Comparison of ENCODE assay signal across 9 mouse cellular contexts in genomic region chr10:81377362-81377664, GRCm38 (mm10). TPM values are rescaled to one million over a fixed set of nuclear protein-coding genes. Genes with fewer than 3 reads are reported as not detected.
DNase-seq lines count a peak whose midpoint lies in the region; ATAC-seq and TF ChIP-seq lines count a peak whose summit lies in the region.
"Had no signal": no experiment of that assay in that cellular context is flagged by ENCODE, and none has a peak within 500 bp of the region (broad histone marks: within the 10 kb centered on the region; RNA-seq: fewer than 3 reads in every experiment).

No protein-coding gene starts in this region.

- no peak for ATAC-seq in heart, embryonic 16.5 days (replicated peaks; ENCODE audit: extremely low read depth, insufficient read depth, low FRiP score)
- no peak for ATAC-seq in hindbrain, embryonic 11.5 days (ENCODE audit: low FRiP score)
- no peak for ATAC-seq in midbrain, embryonic 11.5 days (ENCODE audit: low FRiP score)

- peak overlapping the region; percentile 17 for H3K27ac ChIP-seq in heart, embryonic 16.5 days (ENCODE audit: low read length)
- peak overlapping the region; percentile 47; the same call in 1 of the 2 replicates for H3K27ac ChIP-seq in MEL (ENCODE audit: control insufficient read depth, low read depth, low read length)
- H3K27ac ChIP-seq in hindbrain, embryonic 11.5 days (ENCODE audit: low read depth, low read length): no peak overlapping the region
- no peak overlapping the region for H3K27ac ChIP-seq in midbrain, embryonic 11.5 days (ENCODE audit: low read depth, low read length)

- H3K79me2 ChIP-seq in MEL (ENCODE audit: control insufficient read depth, insufficient read depth, low read length, poor library complexity): peaks cover 35% of the 10 kb centered on the region

- no peak for TF ChIP-seq CTCF in MEL (IDR thresholded peaks at IDR 0.05 in 2 of 3, conservative IDR thresholded peaks at IDR 0.05 in 1 of 3; ENCODE audit: control insufficient read depth in 1 of 3, insufficient read depth in 1 of 3, low read depth in 2 of 3, low read length in 3 of 3, poor library complexity in 1 of 3, severe bottlenecking in 1 of 3)

- intact Hi-C loops in heart, postnatal 36 days (cut with DNase I): no loop called here

- 45% methylated on average over 2 of the region's 2 CpGs for WGBS in heart, embryonic 16.5 days
- 73% methylated on average over 2 of the region's 2 CpGs for WGBS in hindbrain, embryonic 11.5 days
- 74% methylated on average over 2 of the region's 2 CpGs for WGBS in midbrain, embryonic 11.5 days

- no peaks in the 10 kb centered on the region for H3K27me3 ChIP-seq in heart, embryonic 16.5 days (ENCODE audit: control insufficient read depth, insufficient read depth, low read length)
- H3K27me3 ChIP-seq in MEL (ENCODE audit: control insufficient read depth in 1 of 2, insufficient read depth in 2 of 2, low read length in 2 of 2): no peaks in the 10 kb centered on the region
- H3K27me3 ChIP-seq in hindbrain, embryonic 11.5 days (ENCODE audit: control insufficient read depth, insufficient read depth, low read length): no peaks in the 10 kb centered on the region
- no peaks in the 10 kb centered on the region for H3K27me3 ChIP-seq in midbrain, embryonic 11.5 days (ENCODE audit: control insufficient read depth, insufficient read depth, low read length)

- peak overlapping the region; percentile 95 for H3K9ac ChIP-seq in heart, embryonic 16.5 days (ENCODE audit: low read length)
- H3K9ac ChIP-seq in MEL (ENCODE audit: control insufficient read depth, low read depth, low read length, poor library complexity, severe bottlenecking): peak overlapping the region; percentile 89
- H3K9ac ChIP-seq in hindbrain, embryonic 11.5 days (ENCODE audit: low read depth, low read length): peak overlapping the region; percentile 91
- H3K9ac ChIP-seq in midbrain, embryonic 11.5 days (ENCODE audit: low read length): peak overlapping the region; percentile 96

- TF ChIP-seq EP300 in MEL (IDR thresholded peaks at IDR 0.05; ENCODE audit: low read depth in 1 of 2, low read length in 2 of 2): no peak

- H3K4me3 ChIP-seq in heart, embryonic 16.5 days (ENCODE audit: low read length): peak overlapping the region; percentile 86
- peak overlapping the region; percentile 81 to 99 for H3K4me3 ChIP-seq in MEL (ENCODE audit: control insufficient read depth in 1 of 2, insufficient read depth in 1 of 2, low read depth in 2 of 2, low read length in 2 of 2)
- peak overlapping the region; percentile 91 for H3K4me3 ChIP-seq in hindbrain, embryonic 11.5 days (ENCODE audit: low read depth, low read length)
- H3K4me3 ChIP-seq in midbrain, embryonic 11.5 days (ENCODE audit: low read depth, low read length): peak overlapping the region; percentile 86

- no peak for DNase-seq in heart, postnatal 36 days
- DNase-seq in MEL (ENCODE audit: low read depth, low spot score): no peak
- no peak for DNase-seq in hindbrain, embryonic 11.5 days (ENCODE audit: low spot score)
- no peak for DNase-seq in midbrain, embryonic 11.5 days (ENCODE audit: low spot score, missing footprints)
- DNase-seq in retina, embryonic 14.5 days (ENCODE audit: low spot score): no peak
- no peak for DNase-seq in layer of hippocampus, postnatal 10 days (ENCODE audit: low spot score in 2 of 2)
- DNase-seq in embryo, embryonic 10.5 days (ENCODE audit: low spot score): no peak
- DNase-seq: gastrocnemius, postnatal 14 days had no signal

- H3K36me3 ChIP-seq in heart, embryonic 16.5 days (ENCODE audit: control insufficient read depth, insufficient read depth): peaks cover 7% of the 10 kb centered on the region
- H3K36me3 ChIP-seq in MEL (ENCODE audit: control insufficient read depth in 1 of 2, insufficient read depth in 2 of 2, low read length in 2 of 2): peaks cover 5 to 34% of the 10 kb centered on the region in 2 experiments
- H3K36me3 ChIP-seq in hindbrain, embryonic 11.5 days (ENCODE audit: control insufficient read depth, insufficient read depth, low read length): 0 out of 2 replicates have a peak, but pooled peaks cover 7% of the 10 kb centered on the region
- peaks cover 6% of the 10 kb centered on the region for H3K36me3 ChIP-seq in midbrain, embryonic 11.5 days (ENCODE audit: control insufficient read depth, insufficient read depth, low read length)

- H3K4me1 ChIP-seq in heart, embryonic 16.5 days (ENCODE audit: control insufficient read depth, insufficient read depth, low read length): peaks cover 23% of the 10 kb centered on the region
- H3K4me1 ChIP-seq in MEL (ENCODE audit: control insufficient read depth in 1 of 2, insufficient read depth in 2 of 2, low read length in 2 of 2): peaks cover 24 to 39% of the 10 kb centered on the region in 2 experiments
- peaks cover 13% of the 10 kb centered on the region for H3K4me1 ChIP-seq in hindbrain, embryonic 11.5 days (replicated peaks; ENCODE audit: control insufficient read depth, insufficient read depth, low read length)
- H3K4me1 ChIP-seq in midbrain, embryonic 11.5 days (ENCODE audit: control insufficient read depth, insufficient read depth, low read length): peaks cover 18% of the 10 kb centered on the region

- no peaks in the 10 kb centered on the region for H3K9me3 ChIP-seq in heart, embryonic 16.5 days (replicated peaks; ENCODE audit: control insufficient read depth, low read length)
- H3K9me3 ChIP-seq in MEL (replicated peaks; ENCODE audit: insufficient read depth, low read length): no peaks in the 10 kb centered on the region
- no peaks in the 10 kb centered on the region for H3K9me3 ChIP-seq in hindbrain, embryonic 11.5 days (ENCODE audit: control insufficient read depth, low read length)
- H3K9me3 ChIP-seq in midbrain, embryonic 11.5 days (ENCODE audit: control insufficient read depth, low read length): no peaks in the 10 kb centered on the region

- no peak for TF ChIP-seq POLR2A in MEL (IDR thresholded peaks at IDR 0.05; ENCODE audit: control insufficient read depth in 1 of 2, insufficient read depth in 1 of 2, low read depth in 1 of 2, low read length in 2 of 2, poor library complexity in 1 of 2)

- TF ChIP-seq RAD21 in MEL (IDR thresholded peaks at IDR 0.05; ENCODE audit: low read depth, low read length): no peak

- peak overlapping the region; percentile 82 for H3K4me2 ChIP-seq in heart, embryonic 16.5 days (ENCODE audit: low read depth, low read length)
- peak overlapping the region; percentile 85 for H3K4me2 ChIP-seq in hindbrain, embryonic 11.5 days (replicated peaks; ENCODE audit: low read depth, low read length)
- peak overlapping the region; percentile 88 for H3K4me2 ChIP-seq in midbrain, embryonic 11.5 days

RNA-seq across cellular contexts. Expression of gene Fzr1, which starts 1.0 kb away (rescaled TPM):
- 74.6 and 82.8 TPM in 2 replicates for polyA plus RNA-seq in heart, embryonic 16.5 days (2015; fragmentation: Nextera tagmentation; extraction: Ambion mirVana)
- total RNA-seq in heart, postnatal 36 days (2021): 10 to 100 TPM; 27.8 to 29.4 TPM
- total RNA-seq in MEL (2012; rRNA removed): 20.7 and 24.7 TPM in 2 replicates
- 100 to 1,000 TPM in 1 of 2 experiments, not detected in 1; 115 TPM for polyA plus RNA-seq in MEL (2012; ENCODE audit: insufficient read depth in 1 of 2, insufficient read length in 2 of 2, low read depth in 1 of 2, low replicate concordance in 2 of 2, missing spikeins in 1 of 2)
- 83.0 and 92.1 TPM in 2 replicates for polyA plus RNA-seq in hindbrain, embryonic 11.5 days (2014; fragmentation: Nextera tagmentation; extraction: Ambion mirVana)
- polyA plus RNA-seq in midbrain, embryonic 11.5 days (2014; fragmentation: Nextera tagmentation; extraction: Ambion mirVana): 94.3 and 104 TPM in 2 replicates
- total RNA-seq in layer of hippocampus, postnatal 10 days (2021): 10 to 100 TPM; 81.2 to 85.2 TPM

RNA-seq across cellular contexts. Expression of gene Dohh, which starts 6.9 kb away (rescaled TPM):
- polyA plus RNA-seq in heart, embryonic 16.5 days (2015; fragmentation: Nextera tagmentation; extraction: Ambion mirVana): 83.4 and 86.2 TPM in 2 replicates
- 10 to 100 TPM; 50.3 to 52.2 TPM for total RNA-seq in heart, postnatal 36 days (2021)
- total RNA-seq in MEL (2012; rRNA removed): 153 and 157 TPM in 2 replicates
- polyA plus RNA-seq in MEL (2012; ENCODE audit: insufficient read depth in 1 of 2, insufficient read length in 2 of 2, low read depth in 1 of 2, low replicate concordance in 2 of 2, missing spikeins in 1 of 2): 100 to 1,000 TPM in 1 of 2 experiments, not detected in 1; 145 TPM
- 44.8 and 52.6 TPM in 2 replicates for polyA plus RNA-seq in hindbrain, embryonic 11.5 days (2014; fragmentation: Nextera tagmentation; extraction: Ambion mirVana)
- polyA plus RNA-seq in midbrain, embryonic 11.5 days (2014; fragmentation: Nextera tagmentation; extraction: Ambion mirVana): 43.3 and 53.7 TPM in 2 replicates
- total RNA-seq in layer of hippocampus, postnatal 10 days (2021): 10 to 100 TPM; 72.0 to 77.3 TPM

RNA-seq across cellular contexts. Expression of gene Gm48551, which starts 7.0 kb away (rescaled TPM):
- polyA plus RNA-seq in heart, embryonic 16.5 days (2015; fragmentation: Nextera tagmentation; extraction: Ambion mirVana): 2.1 and 2.6 TPM in 2 replicates
- 1 to 10 TPM; 1.1 to 2.0 TPM for total RNA-seq in heart, postnatal 36 days (2021)
- total RNA-seq in MEL (2012; rRNA removed): 0.46 and 0.62 TPM in 2 replicates
- polyA plus RNA-seq in MEL (2012; ENCODE audit: insufficient read depth in 1 of 2, insufficient read length in 2 of 2, low read depth in 1 of 2, low replicate concordance in 2 of 2, missing spikeins in 1 of 2): 1 to 10 TPM in 1 of 2 experiments, not detected in 1; 2.6 TPM
- 2.2 and 3.2 TPM in 2 replicates for polyA plus RNA-seq in hindbrain, embryonic 11.5 days (2014; fragmentation: Nextera tagmentation; extraction: Ambion mirVana)
- polyA plus RNA-seq in midbrain, embryonic 11.5 days (2014; fragmentation: Nextera tagmentation; extraction: Ambion mirVana): 2.7 and 2.9 TPM in 2 replicates
- 1 to 10 TPM; 2.3 to 4.5 TPM for total RNA-seq in layer of hippocampus, postnatal 10 days (2021)

RNA-seq across cellular contexts. Expression of gene Gm48552, which starts 11.5 kb away (rescaled TPM):
- 0.55 and 0.83 TPM in 2 replicates for polyA plus RNA-seq in heart, embryonic 16.5 days (2015; fragmentation: Nextera tagmentation; extraction: Ambion mirVana)
- total RNA-seq in heart, postnatal 36 days (2021): under 1 TPM in 1 of 2 experiments, not detected in 1; 0.62 TPM
- total RNA-seq in MEL (2012; rRNA removed): 0.49 and 0.89 TPM in 2 replicates
- 1 to 10 TPM in 1 of 2 experiments, not detected in 1; 1.2 TPM for polyA plus RNA-seq in MEL (2012; ENCODE audit: insufficient read depth in 1 of 2, insufficient read length in 2 of 2, low read depth in 1 of 2, low replicate concordance in 2 of 2, missing spikeins in 1 of 2)
- polyA plus RNA-seq in hindbrain, embryonic 11.5 days (2014; fragmentation: Nextera tagmentation; extraction: Ambion mirVana): 0.49 and 1.0 TPM in 2 replicates
- polyA plus RNA-seq in midbrain, embryonic 11.5 days (2014; fragmentation: Nextera tagmentation; extraction: Ambion mirVana): 0.20 and 0.47 TPM in 2 replicates
- total RNA-seq in layer of hippocampus, postnatal 10 days (2021): 1 to 10 TPM; 1.1 to 3.5 TPM

RNA-seq across cellular contexts. Expression of gene 4930404N11Rik, which starts 11.7 kb away (rescaled TPM):
- 1.8 and 1.9 TPM in 2 replicates for polyA plus RNA-seq in heart, embryonic 16.5 days (2015; fragmentation: Nextera tagmentation; extraction: Ambion mirVana)
- total RNA-seq in heart, postnatal 36 days (2021): under 1 TPM; 0.31 to 0.81 TPM
- total RNA-seq in MEL (2012; rRNA removed): 6.7 and 12.1 TPM in 2 replicates
- 1 to 10 TPM in 1 of 2 experiments, not detected in 1; 3.1 TPM for polyA plus RNA-seq in MEL (2012; ENCODE audit: insufficient read depth in 1 of 2, insufficient read length in 2 of 2, low read depth in 1 of 2, low replicate concordance in 2 of 2, missing spikeins in 1 of 2)
- polyA plus RNA-seq in hindbrain, embryonic 11.5 days (2014; fragmentation: Nextera tagmentation; extraction: Ambion mirVana): 0.47 TPM in 1 of 2 replicates, not detected in the other
- polyA plus RNA-seq in midbrain, embryonic 11.5 days (2014; fragmentation: Nextera tagmentation; extraction: Ambion mirVana): 0.12 TPM in 1 of 2 replicates, not detected in the other
- total RNA-seq in layer of hippocampus, postnatal 10 days (2021): under 1 TPM; 0.57 to 0.74 TPM

Comparison
In these comparisons a context has a peak if more than half of its experiments do, and no peak if none do; other contexts are left out.
1. H3K27ac ChIP-seq: peak in heart, embryonic 16.5 days (single experiment) and MEL (single experiment); none in hindbrain, embryonic 11.5 days (single experiment) and midbrain, embryonic 11.5 days (single experiment).
2. Peak in every context shown above with its lines, with median percentiles within 50 percentile points of each other: H3K4me2 ChIP-seq, H3K4me3 ChIP-seq and H3K9ac ChIP-seq.